Mouse (Mus musculus) bone marrow macrophage, adult 2 months (primary cell): ENCODE measurements around the gene C2cd3. TPM values are rescaled to one million over a fixed set of nuclear protein-coding genes. Genes with fewer than 3 reads are reported as not detected.
"Not testable (repeated sequence)": the region's sequence is repeated elsewhere in the genome, so short reads cannot be mapped to it uniquely, and the experiment has no call there.

Source experiments
- H3K27ac ChIP-seq: 2 replicates; pipeline ENCODE4 v1.5.1; 2012; ENCODE audit warnings: low read depth, low read length; ENCODE audit not compliant: insufficient read depth
- H3K4me1 ChIP-seq: 2 replicates; pipeline ENCODE4 v1.6.1; 2012; ENCODE audit warnings: low read length; ENCODE audit not compliant: control insufficient read depth, insufficient read depth
- H3K4me3 ChIP-seq: 2 replicates; pipeline ENCODE4 v1.5.1; 2012; ENCODE audit warnings: mild to moderate bottlenecking, low read length, moderate library complexity; ENCODE audit not compliant: insufficient read depth
- CTCF ChIP-seq: IDR thresholded peaks from 2 replicates; pipeline ENCODE4 v1.5.1; 2012; ENCODE audit warnings: low read depth, mild to moderate bottlenecking, low read length, moderate library complexity
- POLR2A ChIP-seq: IDR thresholded peaks from 2 replicates; pipeline ENCODE4 v1.6.1; 2012; ENCODE audit warnings: mild to moderate bottlenecking, low read depth, low read length, borderline replicate concordance
- polyA plus RNA-seq: library from polyadenylated mRNA; stranded (reverse); fragments of >200 nt; gene quantifications from 2 replicates; pipeline ENCODE4 v1.2.4, GENCODE M21; 2012; ENCODE audit not compliant: missing spikeins, insufficient read depth, insufficient read length

C2cd3 gene
- polyA plus RNA-seq, 1 experiment: 21.6 TPM

- H3K4me1 ChIP-seq: peaks cover 26% of the 10 kb centered on the region
- H3K4me3 ChIP-seq: no peak overlapping the region
- no peak for TF ChIP-seq CTCF
- TF ChIP-seq POLR2A: no peak
These were observed 107.2 kb downstream of the C2cd3 start for GRCm38 (mm10) chr7:100479100-100479822.

GRCm38 (mm10) chr7:100479823-100480164, 107.8 kb downstream of the C2cd3 start:
- H3K4me1 ChIP-seq: peaks cover 27% of the 10 kb centered on the region
- TF ChIP-seq CTCF (no peak), POLR2A (no peak)
- H3K4me3 ChIP-seq: no peak overlapping the region
- no peak overlapping the region for H3K27ac ChIP-seq

More at GRCm38 (mm10) chr7:100479100-100479822, 107.2 kb downstream of the C2cd3 start:
- H3K27ac ChIP-seq: no peak overlapping the region

DNA sequence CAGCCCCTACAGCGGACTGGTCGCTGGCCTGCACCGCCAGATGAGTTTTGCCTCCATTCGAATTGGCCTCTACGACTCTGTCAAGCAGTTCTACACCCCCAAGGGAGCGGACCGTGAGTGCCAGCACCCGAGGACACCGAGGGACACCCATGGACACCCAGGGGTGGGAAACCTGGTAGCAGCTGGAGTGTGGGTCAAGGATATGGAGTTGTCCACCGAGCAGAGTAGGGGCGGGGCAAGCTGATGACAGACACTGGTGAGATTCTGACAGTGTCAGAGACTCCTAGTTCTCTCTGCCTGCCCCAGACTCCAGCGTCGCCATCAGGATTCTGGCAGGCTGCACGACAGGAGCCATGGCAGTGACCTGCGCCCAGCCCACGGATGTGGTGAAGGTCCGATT, 108.1 kb downstream of the C2cd3 start:
- TF ChIP-seq CTCF: no peak
- H3K4me3 ChIP-seq: no peak overlapping the region

DNA sequence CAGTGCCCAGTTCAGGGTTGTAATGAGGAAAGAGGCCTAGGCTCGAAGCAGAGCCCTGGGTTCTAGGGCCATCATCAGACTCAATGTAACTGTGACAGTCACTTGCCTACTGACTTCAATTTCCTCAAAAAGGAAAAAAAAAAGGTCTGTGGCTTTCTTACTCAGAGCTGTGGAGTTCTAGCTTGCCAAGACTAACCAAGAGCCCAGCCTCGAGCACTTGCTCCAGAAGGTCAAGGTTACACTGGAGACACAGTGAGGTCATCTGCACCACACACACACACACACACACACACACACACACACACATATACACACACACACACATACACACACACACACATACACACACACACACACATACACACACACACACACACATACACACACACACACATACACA, 110.0 kb downstream of the C2cd3 start:
- not testable (repeated sequence) for H3K27ac ChIP-seq
- H3K4me1 ChIP-seq: peaks cover 26% of the 10 kb centered on the region

More for the DNA sequence above, 108.1 kb downstream of the C2cd3 start:
- Histone ChIP-seq H3K4me1 (peaks cover 25% of the 10 kb centered on the region), H3K27ac (no peak overlapping the region)

GRCm38 (mm10) chr7:100484493-100484892, 112.5 kb downstream of the C2cd3 start:
- Histone ChIP-seq H3K4me1 (peaks cover 34% of the 10 kb centered on the region), H3K27ac (no peak overlapping the region), H3K4me3 (no peak overlapping the region)
- TF ChIP-seq POLR2A: no peak
- TF ChIP-seq CTCF: no peak

More for the DNA sequence above, 110.0 kb downstream of the C2cd3 start:
- H3K4me3 ChIP-seq: not testable (repeated sequence)

DNA sequence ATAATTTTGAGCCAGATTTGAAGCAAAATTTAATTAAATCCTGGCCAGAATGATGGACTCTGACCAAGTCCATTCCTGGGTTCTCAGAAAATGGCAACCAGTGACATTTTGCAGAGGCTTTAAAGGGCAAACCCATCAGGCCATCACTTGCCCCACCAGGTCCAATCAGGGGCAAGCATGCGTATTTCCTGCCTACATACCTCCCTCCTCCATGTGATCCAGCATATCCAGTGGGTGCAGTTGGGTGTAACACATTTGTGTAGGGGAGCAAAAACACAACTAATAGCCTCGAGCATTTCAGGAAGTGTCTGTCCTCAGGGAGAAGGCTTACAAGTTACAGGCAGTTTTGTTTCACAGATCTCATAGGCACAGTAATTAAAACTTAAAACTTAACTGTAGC, 115.3 kb downstream of the C2cd3 start:
- TF ChIP-seq CTCF: no peak

GRCm38 (mm10) chr7:100488474-100489048, 116.5 kb downstream of the C2cd3 start:
- no peak overlapping the region for H3K4me3 ChIP-seq
- H3K4me1 ChIP-seq: peaks cover 21% of the 10 kb centered on the region
- no peak overlapping the region for H3K27ac ChIP-seq
- TF ChIP-seq CTCF (no peak), POLR2A (no peak)

More for the DNA sequence above, 115.3 kb downstream of the C2cd3 start:
- no peak overlapping the region for H3K27ac ChIP-seq
- H3K4me1 ChIP-seq: peaks cover 24% of the 10 kb centered on the region
- H3K4me3 ChIP-seq: no peak overlapping the region

DNA sequence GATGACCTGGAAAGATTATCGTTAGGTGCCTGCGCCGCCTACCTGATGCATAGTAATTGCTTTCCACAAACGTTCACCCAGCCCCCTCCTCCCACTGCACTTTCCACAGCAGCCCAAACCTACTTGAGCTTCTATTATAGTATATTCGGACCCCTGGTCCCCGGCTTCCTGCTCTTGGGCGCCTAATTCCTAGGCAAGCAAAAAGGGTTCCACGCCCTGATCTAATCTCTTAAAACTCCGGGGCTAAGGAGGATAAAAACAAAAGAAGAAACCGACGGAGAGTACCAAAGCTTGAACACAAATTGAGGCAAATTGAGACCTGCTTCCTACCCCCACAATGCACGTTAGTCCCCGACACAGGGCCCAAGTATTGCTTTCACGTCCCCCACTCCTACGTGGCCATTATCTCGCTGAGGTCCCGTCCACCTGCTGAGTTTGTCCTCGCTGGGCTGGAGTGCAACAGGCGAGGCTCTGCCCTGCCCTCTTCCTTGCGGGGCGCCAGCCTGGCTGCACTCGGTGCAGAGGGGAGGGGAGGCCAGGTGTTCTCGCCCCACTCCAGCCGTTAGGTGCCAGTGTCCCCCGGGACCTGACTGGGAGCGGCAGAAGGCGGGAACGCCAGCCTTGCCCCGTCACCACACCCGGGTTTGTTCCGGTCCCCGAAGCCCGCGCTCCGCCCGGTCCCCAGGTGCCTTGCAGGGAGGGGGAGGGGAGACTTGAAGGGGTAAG, 120.5 kb downstream of the C2cd3 start:
- H3K27ac ChIP-seq: peak overlapping the region; percentile 17; the same call in 1 of the 2 replicates
- no peak for TF ChIP-seq CTCF
- TF ChIP-seq POLR2A: no peak
- H3K4me1 ChIP-seq: peaks cover 19% of the 10 kb centered on the region
- H3K4me3 ChIP-seq: peak overlapping the region; percentile 65

DNA sequence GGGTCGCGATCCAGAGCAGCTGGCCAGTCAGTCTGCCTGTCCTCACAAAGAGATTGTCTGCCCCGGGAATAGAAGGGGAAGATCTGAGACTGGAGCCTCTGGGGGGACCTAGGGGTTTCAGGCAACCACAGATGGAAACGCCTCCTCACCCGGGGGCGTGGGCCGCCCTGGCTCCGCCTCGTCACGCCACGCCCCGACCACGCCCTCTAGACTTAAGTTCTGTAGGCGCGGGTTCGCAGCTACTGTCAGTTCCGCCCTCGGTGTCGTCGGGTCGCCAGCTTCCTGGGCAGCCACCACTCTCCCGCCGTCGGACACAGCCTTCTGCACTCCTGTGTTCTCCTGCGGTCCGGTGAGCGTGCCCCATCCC, 121.1 kb downstream of the C2cd3 start, which contains the start of gene Ucp2:
Gene Ucp2 (plus strand): TSS at position 221 of the 367 bp plus-strand sequence.
- peak within 1 kb of the TSS; percentile 97 for H3K27ac ChIP-seq
- H3K4me1 ChIP-seq: peaks cover 20% of the 10 kb centered on the region
- TF ChIP-seq CTCF (no peak), POLR2A (peak; percentile 98)
- peak within 1 kb of the TSS; percentile 65 for H3K4me3 ChIP-seq

GRCm38 (mm10) chr7:100493484-100494414, 121.7 kb downstream of the C2cd3 start:
- no peak for TF ChIP-seq POLR2A
- no peak for TF ChIP-seq CTCF
- peak overlapping the region; percentile 97 for H3K27ac ChIP-seq
- peaks cover 26% of the 10 kb centered on the region for H3K4me1 ChIP-seq
- peak overlapping the region; percentile 65 for H3K4me3 ChIP-seq
